Mouse (Mus musculus): ENCODE results near the gene Foxj1. TPM values are rescaled to one million over a fixed set of nuclear protein-coding genes. Genes with fewer than 3 reads are reported as not detected.
A peak's percentile ranks its signal among the peaks of the same experiment; 100 is the strongest.

Foxj1 gene
- polyA plus RNA-seq, 1 experiment: not detected

GRCm38 (mm10) chr11:116347012-116347411 lies 11.8 kb upstream of the Foxj1 start:
- Histone ChIP-seq H3K27ac (ENCODE audit: insufficient read depth, low read depth, low read length) (no peak overlapping the region), H3K4me1 (ENCODE audit: control insufficient read depth, insufficient read depth, low read length) (no peaks in the 10 kb centered on the region), H3K4me3 (ENCODE audit: insufficient read depth, low read length) (no peak overlapping the region)
- TF ChIP-seq POLR2A (IDR thresholded peaks at IDR 0.05; ENCODE audit: borderline replicate concordance, low read depth, low read length) (no peak), CTCF (IDR thresholded peaks at IDR 0.05; ENCODE audit: low read depth, low read length) (no peak)

- H3K4me3 ChIP-seq (ENCODE audit: insufficient read depth, low read length): no peak overlapping the region
- TF ChIP-seq CTCF (IDR thresholded peaks at IDR 0.05; ENCODE audit: low read depth, low read length): no peak
- no peak for TF ChIP-seq POLR2A (IDR thresholded peaks at IDR 0.05; ENCODE audit: borderline replicate concordance, low read depth, low read length)
- no peaks in the 10 kb centered on the region for H3K4me1 ChIP-seq (ENCODE audit: control insufficient read depth, insufficient read depth, low read length)
- no peak overlapping the region for H3K27ac ChIP-seq (ENCODE audit: insufficient read depth, low read depth, low read length)
Observed at GRCm38 (mm10) chr11:116342069-116342791, 7.0 kb upstream of the Foxj1 start.

- 0 out of 2 replicates have a peak, but pooled peaks cover 2% of the 10 kb centered on the region for H3K4me1 ChIP-seq (ENCODE audit: control insufficient read depth, insufficient read depth, low read length)
- TF ChIP-seq CTCF (IDR thresholded peaks at IDR 0.05; ENCODE audit: low read depth, low read length): no peak
- no peak for TF ChIP-seq POLR2A (IDR thresholded peaks at IDR 0.05; ENCODE audit: borderline replicate concordance, low read depth, low read length)
- H3K27ac ChIP-seq (ENCODE audit: insufficient read depth, low read depth, low read length): no peak overlapping the region
- H3K4me3 ChIP-seq (ENCODE audit: insufficient read depth, low read length): no peak overlapping the region
Observed at GRCm38 (mm10) chr11:116337531-116337930, 2.3 kb upstream of the Foxj1 start.

- TF ChIP-seq CTCF (IDR thresholded peaks at IDR 0.05; ENCODE audit: low read depth, low read length): no peak
- TF ChIP-seq POLR2A (IDR thresholded peaks at IDR 0.05; ENCODE audit: borderline replicate concordance, low read depth, low read length): no peak
- 0 out of 2 replicates have a peak, but pooled peaks cover 2% of the 10 kb centered on the region for H3K4me1 ChIP-seq (ENCODE audit: control insufficient read depth, insufficient read depth, low read length)
- no peak overlapping the region for H3K27ac ChIP-seq (ENCODE audit: insufficient read depth, low read depth, low read length)
- H3K4me3 ChIP-seq (ENCODE audit: insufficient read depth, low read length): no peak overlapping the region
Observed at GRCm38 (mm10) chr11:116337000-116337399, 1.8 kb upstream of the Foxj1 start.

GRCm38 (mm10) chr11:116336393-116336792 lies 1.2 kb upstream of the Foxj1 start:
- 0 out of 2 replicates have a peak, but pooled peaks cover 2% of the 10 kb centered on the region for H3K4me1 ChIP-seq (ENCODE audit: control insufficient read depth, insufficient read depth, low read length)
- no peak for TF ChIP-seq POLR2A (IDR thresholded peaks at IDR 0.05; ENCODE audit: borderline replicate concordance, low read depth, low read length)
- TF ChIP-seq CTCF (IDR thresholded peaks at IDR 0.05; ENCODE audit: low read depth, low read length): no peak
- H3K27ac ChIP-seq (ENCODE audit: insufficient read depth, low read depth, low read length): no peak overlapping the region
- no peak overlapping the region for H3K4me3 ChIP-seq (ENCODE audit: insufficient read depth, low read length)

- TF ChIP-seq POLR2A (IDR thresholded peaks at IDR 0.05; ENCODE audit: borderline replicate concordance, low read depth, low read length) (no peak), CTCF (IDR thresholded peaks at IDR 0.05; ENCODE audit: low read depth, low read length) (no peak)
- H3K4me1 ChIP-seq (ENCODE audit: control insufficient read depth, insufficient read depth, low read length): 0 out of 2 replicates have a peak, but pooled peaks cover 2% of the 10 kb centered on the region
- peak overlapping the region; percentile 9; the same call in 1 of the 2 replicates for H3K4me3 ChIP-seq (ENCODE audit: insufficient read depth, low read length)
- H3K27ac ChIP-seq (ENCODE audit: insufficient read depth, low read depth, low read length): no peak overlapping the region
Observed at GRCm38 (mm10) chr11:116334417-116334782, 799 bp downstream of the Foxj1 start.

- H3K27ac ChIP-seq (ENCODE audit: insufficient read depth, low read depth, low read length): no peak overlapping the region
- 0 out of 2 replicates have a peak, but pooled peaks cover 2% of the 10 kb centered on the region for H3K4me1 ChIP-seq (ENCODE audit: control insufficient read depth, insufficient read depth, low read length)
- H3K4me3 ChIP-seq (ENCODE audit: insufficient read depth, low read length): no peak overlapping the region
- TF ChIP-seq CTCF (IDR thresholded peaks at IDR 0.05; ENCODE audit: low read depth, low read length) (no peak), POLR2A (IDR thresholded peaks at IDR 0.05; ENCODE audit: borderline replicate concordance, low read depth, low read length) (no peak)
Observed at GRCm38 (mm10) chr11:116333526-116334416, 1.4 kb downstream of the Foxj1 start.

- Histone ChIP-seq H3K27ac (ENCODE audit: insufficient read depth, low read depth, low read length) (no peak overlapping the region), H3K4me1 (ENCODE audit: control insufficient read depth, insufficient read depth, low read length) (0 out of 2 replicates have a peak, but pooled peaks cover 2% of the 10 kb centered on the region), H3K4me3 (ENCODE audit: insufficient read depth, low read length) (no peak overlapping the region)
- no peak for TF ChIP-seq POLR2A (IDR thresholded peaks at IDR 0.05; ENCODE audit: borderline replicate concordance, low read depth, low read length)
- TF ChIP-seq CTCF (IDR thresholded peaks at IDR 0.05; ENCODE audit: low read depth, low read length): no peak
Observed at GRCm38 (mm10) chr11:116332983-116333270, 2.3 kb downstream of the Foxj1 start.

- Histone ChIP-seq H3K27ac (ENCODE audit: insufficient read depth, low read depth, low read length) (no peak overlapping the region), H3K4me1 (ENCODE audit: control insufficient read depth, insufficient read depth, low read length) (0 out of 2 replicates have a peak, but pooled peaks cover 2% of the 10 kb centered on the region), H3K4me3 (ENCODE audit: insufficient read depth, low read length) (no peak overlapping the region)
- TF ChIP-seq CTCF (IDR thresholded peaks at IDR 0.05; ENCODE audit: low read depth, low read length): no peak
- no peak for TF ChIP-seq POLR2A (IDR thresholded peaks at IDR 0.05; ENCODE audit: borderline replicate concordance, low read depth, low read length)
Observed at GRCm38 (mm10) chr11:116332232-116332982, 2.8 kb downstream of the Foxj1 start.

Data from bone marrow macrophage, adult 2 months (primary cell).